ENCODE assay signal across 13 mouse cellular contexts in genomic region chr11:114028021-114028420, GRCm38 (mm10). TPM values are rescaled to one million over a fixed set of nuclear protein-coding genes. Genes with fewer than 3 reads are reported as not detected.
DNase-seq lines count a peak whose midpoint lies in the region; ATAC-seq and TF ChIP-seq lines count a peak whose summit lies in the region.
"Had no signal": no experiment of that assay in that cellular context is flagged by ENCODE, and none has a peak within 500 bp of the region (broad histone marks: within the 10 kb centered on the region; RNA-seq: fewer than 3 reads in every experiment).

No protein-coding gene starts in this region.

- peak; percentile 64 for DNase-seq in kidney, postnatal 10 days
- no peak for DNase-seq in kidney, adult 8-10 months
- no peak for DNase-seq in midbrain, embryonic 11.5 days (ENCODE audit: low spot score, missing footprints)
- no peak for DNase-seq in midbrain, postnatal 0 days (ENCODE audit: low spot score)
- no peak for DNase-seq in spleen, postnatal 10 days (ENCODE audit: low spot score in 2 of 2)
- DNase-seq: layer of hippocampus, postnatal 36 days had no signal

- H3K36me3 ChIP-seq in midbrain, embryonic 11.5 days (ENCODE audit: control insufficient read depth, insufficient read depth, low read length) = no peaks in the 10 kb centered on the region
- H3K36me3 ChIP-seq in midbrain, postnatal 0 days (ENCODE audit: insufficient read depth, low read length) = no peaks in the 10 kb centered on the region
- no peaks in the 10 kb centered on the region for H3K36me3 ChIP-seq in embryonic facial prominence, embryonic 13.5 days
- H3K36me3 ChIP-seq in stomach, embryonic 15.5 days = no peaks in the 10 kb centered on the region
- H3K36me3 ChIP-seq in forebrain, embryonic 12.5 days (replicated peaks) = no peaks in the 10 kb centered on the region
- H3K36me3 ChIP-seq: limb, embryonic 13.5 days had no signal

- no peak overlapping the region for H3K4me2 ChIP-seq in midbrain, embryonic 11.5 days
- no peak overlapping the region for H3K4me2 ChIP-seq in midbrain, postnatal 0 days (ENCODE audit: low read depth, low read length, poor library complexity, severe bottlenecking)
- peak overlapping the region; percentile 35 for H3K4me2 ChIP-seq in embryonic facial prominence, embryonic 13.5 days
- peak overlapping the region; percentile 8; the same call in 1 of the 2 replicates for H3K4me2 ChIP-seq in stomach, embryonic 15.5 days
- H3K4me2 ChIP-seq in forebrain, embryonic 12.5 days = no peak overlapping the region
- H3K4me2 ChIP-seq: limb, embryonic 13.5 days had no signal

- no peaks in the 10 kb centered on the region for H3K9me3 ChIP-seq in midbrain, embryonic 11.5 days (ENCODE audit: control insufficient read depth, low read length)
- H3K9me3 ChIP-seq in midbrain, postnatal 0 days (ENCODE audit: low read length) = no peaks in the 10 kb centered on the region
- H3K9me3 ChIP-seq in embryonic facial prominence, embryonic 13.5 days = no peaks in the 10 kb centered on the region
- H3K9me3 ChIP-seq in stomach, embryonic 15.5 days = no peaks in the 10 kb centered on the region
- no peaks in the 10 kb centered on the region for H3K9me3 ChIP-seq in forebrain, embryonic 12.5 days
- H3K9me3 ChIP-seq: limb, embryonic 13.5 days had no signal

- H3K4me1 ChIP-seq in midbrain, embryonic 11.5 days (ENCODE audit: control insufficient read depth, insufficient read depth, low read length) = peaks cover 16% of the 10 kb centered on the region
- no peaks in the 10 kb centered on the region for H3K4me1 ChIP-seq in midbrain, postnatal 0 days (ENCODE audit: insufficient read depth, low read length)
- H3K4me1 ChIP-seq in embryonic facial prominence, embryonic 13.5 days = peaks cover 33% of the 10 kb centered on the region
- peaks cover 17% of the 10 kb centered on the region for H3K4me1 ChIP-seq in stomach, embryonic 15.5 days
- peaks cover 22% of the 10 kb centered on the region for H3K4me1 ChIP-seq in forebrain, embryonic 12.5 days

- H3K4me3 ChIP-seq in midbrain, embryonic 11.5 days (ENCODE audit: low read depth, low read length) = no peak overlapping the region
- no peak overlapping the region for H3K4me3 ChIP-seq in midbrain, postnatal 0 days (ENCODE audit: low read depth, low read length)
- H3K4me3 ChIP-seq in embryonic facial prominence, embryonic 13.5 days = no peak overlapping the region
- H3K4me3 ChIP-seq in stomach, embryonic 15.5 days (replicated peaks) = no peak overlapping the region
- no peak overlapping the region for H3K4me3 ChIP-seq in forebrain, embryonic 12.5 days (replicated peaks)
- H3K4me3 ChIP-seq: heart, adult 2 months; limb, embryonic 13.5 days had no signal

- H3K9ac ChIP-seq in midbrain, embryonic 11.5 days (ENCODE audit: low read length) = no peak overlapping the region
- H3K9ac ChIP-seq in midbrain, postnatal 0 days (replicated peaks; ENCODE audit: low read length, poor library complexity, severe bottlenecking) = no peak overlapping the region
- no peak overlapping the region for H3K9ac ChIP-seq in embryonic facial prominence, embryonic 13.5 days
- H3K9ac ChIP-seq in stomach, embryonic 15.5 days = no peak overlapping the region
- H3K9ac ChIP-seq in forebrain, embryonic 12.5 days = no peak overlapping the region
- H3K9ac ChIP-seq: limb, embryonic 13.5 days had no signal

- 0 out of 2 replicates have a peak, but pooled peaks have one; percentile 28 for ATAC-seq in midbrain, embryonic 11.5 days (ENCODE audit: low FRiP score)
- ATAC-seq in midbrain, postnatal 0 days (ENCODE audit: low FRiP score) = no peak
- no peak for ATAC-seq in embryonic facial prominence, embryonic 13.5 days (ENCODE audit: insufficient number of reproducible peaks, insufficient read depth, low FRiP score, low TSS enrichment, low read depth)
- peak; percentile 45; the same call in 1 of the 2 replicates for ATAC-seq in stomach, embryonic 15.5 days (ENCODE audit: insufficient read depth, low FRiP score, low read depth)
- no peak for ATAC-seq in forebrain, embryonic 12.5 days (ENCODE audit: low FRiP score)
- ATAC-seq: activated CD4-positive, CD25-positive, alpha-beta regulatory T cell, adult 4 months had no signal

- 64% methylated on average over 6 of the region's 6 CpGs for WGBS in midbrain, embryonic 11.5 days
- WGBS in midbrain, postnatal 0 days = 74% methylated on average over 6 of the region's 6 CpGs
- 29% methylated on average over 6 of the region's 6 CpGs for WGBS in embryonic facial prominence, embryonic 13.5 days
- 44% methylated on average over 6 of the region's 6 CpGs for WGBS in stomach, embryonic 15.5 days
- 77% methylated on average over 6 of the region's 6 CpGs for WGBS in forebrain, embryonic 12.5 days

- no peak for TF ChIP-seq CTCF in midbrain, postnatal 0 days (IDR thresholded peaks at IDR 0.05)

- H3K27me3 ChIP-seq in midbrain, embryonic 11.5 days (ENCODE audit: control insufficient read depth, insufficient read depth, low read length) = no peaks in the 10 kb centered on the region
- H3K27me3 ChIP-seq in midbrain, postnatal 0 days (ENCODE audit: insufficient read depth, low read length) = no peaks in the 10 kb centered on the region
- no peaks in the 10 kb centered on the region for H3K27me3 ChIP-seq in embryonic facial prominence, embryonic 13.5 days
- H3K27me3 ChIP-seq in stomach, embryonic 15.5 days (replicated peaks) = no peaks in the 10 kb centered on the region
- H3K27me3 ChIP-seq in forebrain, embryonic 12.5 days = no peaks in the 10 kb centered on the region

- no peak overlapping the region for H3K27ac ChIP-seq in midbrain, embryonic 11.5 days (ENCODE audit: low read depth, low read length)
- H3K27ac ChIP-seq in midbrain, postnatal 0 days (ENCODE audit: low read depth, low read length) = no peak overlapping the region
- H3K27ac ChIP-seq in embryonic facial prominence, embryonic 13.5 days = peak overlapping the region; percentile 76
- peak overlapping the region; percentile 75 for H3K27ac ChIP-seq in stomach, embryonic 15.5 days
- H3K27ac ChIP-seq in forebrain, embryonic 12.5 days = no peak overlapping the region
- H3K27ac ChIP-seq: heart, adult 2 months; limb, embryonic 13.5 days had no signal

RNA-seq across cellular contexts. Expression of gene Sdk2, which starts 38.8 kb away (rescaled TPM):
- 2.6 and 3.0 TPM in 2 replicates for polyA plus RNA-seq in midbrain, embryonic 11.5 days (2014; fragmentation: Nextera tagmentation; extraction: Ambion mirVana)
- total RNA-seq in midbrain, postnatal 0 days (2014; rRNA removed) = 26.1 and 26.4 TPM in 2 replicates
- 2.1 and 2.5 TPM in 2 replicates for polyA plus RNA-seq in midbrain, postnatal 0 days (2015; fragmentation: Nextera tagmentation; extraction: Ambion mirVana)
- 3.8 and 4.8 TPM in 2 replicates for polyA plus RNA-seq in embryonic facial prominence, embryonic 13.5 days (2015; fragmentation: Nextera tagmentation; extraction: Ambion mirVana)
- polyA plus RNA-seq in stomach, embryonic 15.5 days (2015; fragmentation: Nextera tagmentation; extraction: Ambion mirVana) = 3.0 and 3.2 TPM in 2 replicates
- 2.2 and 3.0 TPM in 2 replicates for polyA plus RNA-seq in forebrain, embryonic 12.5 days (2016; fragmentation: Nextera tagmentation; extraction: Ambion mirVana)
- total RNA-seq: megakaryocyte progenitor cell, adult 5-6 weeks had no signal
- polyA plus RNA-seq: activated CD4-positive, CD25-positive, alpha-beta regulatory T cell, adult 4 months had no signal

Comparison
In these comparisons a context has a peak if more than half of its experiments do, and no peak if none do; other contexts are left out.
1. ATAC-seq: peak in midbrain, embryonic 11.5 days (single experiment) and stomach, embryonic 15.5 days (single experiment); none in midbrain, postnatal 0 days (single experiment), embryonic facial prominence, embryonic 13.5 days (single experiment) and forebrain, embryonic 12.5 days (single experiment).
2. H3K27ac ChIP-seq: peak in embryonic facial prominence, embryonic 13.5 days (single experiment) and stomach, embryonic 15.5 days (single experiment); none in midbrain, embryonic 11.5 days (single experiment), midbrain, postnatal 0 days (single experiment) and forebrain, embryonic 12.5 days (single experiment).
3. H3K4me2 ChIP-seq: peak in embryonic facial prominence, embryonic 13.5 days (single experiment) and stomach, embryonic 15.5 days (single experiment); none in midbrain, embryonic 11.5 days (single experiment), midbrain, postnatal 0 days (single experiment) and forebrain, embryonic 12.5 days (single experiment).